Mouse (Mus musculus): Measurements from ENCODE around the gene Dqx1.

Gene Dqx1

DNA sequence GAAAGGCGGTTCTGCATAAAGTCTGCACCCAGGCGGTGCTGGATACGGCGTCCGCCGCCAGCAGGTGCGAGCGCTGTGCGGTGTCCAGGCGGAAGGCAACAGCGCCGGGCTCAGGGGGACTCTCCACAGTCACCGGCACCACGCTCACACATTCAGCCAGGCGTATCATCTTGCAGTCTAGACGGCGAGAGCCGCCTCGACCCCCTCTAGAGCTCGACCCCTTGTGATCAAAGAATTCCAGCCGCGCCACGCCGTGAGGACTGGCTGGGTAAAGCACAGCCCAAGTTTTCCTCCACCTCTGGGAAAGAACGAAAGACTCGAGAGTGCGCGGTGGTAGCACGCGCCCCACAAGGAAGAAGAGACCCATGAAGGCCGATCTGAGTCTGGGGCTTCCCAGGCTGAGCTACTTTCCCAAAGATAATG, 24.9 kb upstream of the Dqx1 start:
- peak; percentile 70 for DNase-seq (ENCODE audit: extremely low read depth, insufficient read length, low spot score)

DNA sequence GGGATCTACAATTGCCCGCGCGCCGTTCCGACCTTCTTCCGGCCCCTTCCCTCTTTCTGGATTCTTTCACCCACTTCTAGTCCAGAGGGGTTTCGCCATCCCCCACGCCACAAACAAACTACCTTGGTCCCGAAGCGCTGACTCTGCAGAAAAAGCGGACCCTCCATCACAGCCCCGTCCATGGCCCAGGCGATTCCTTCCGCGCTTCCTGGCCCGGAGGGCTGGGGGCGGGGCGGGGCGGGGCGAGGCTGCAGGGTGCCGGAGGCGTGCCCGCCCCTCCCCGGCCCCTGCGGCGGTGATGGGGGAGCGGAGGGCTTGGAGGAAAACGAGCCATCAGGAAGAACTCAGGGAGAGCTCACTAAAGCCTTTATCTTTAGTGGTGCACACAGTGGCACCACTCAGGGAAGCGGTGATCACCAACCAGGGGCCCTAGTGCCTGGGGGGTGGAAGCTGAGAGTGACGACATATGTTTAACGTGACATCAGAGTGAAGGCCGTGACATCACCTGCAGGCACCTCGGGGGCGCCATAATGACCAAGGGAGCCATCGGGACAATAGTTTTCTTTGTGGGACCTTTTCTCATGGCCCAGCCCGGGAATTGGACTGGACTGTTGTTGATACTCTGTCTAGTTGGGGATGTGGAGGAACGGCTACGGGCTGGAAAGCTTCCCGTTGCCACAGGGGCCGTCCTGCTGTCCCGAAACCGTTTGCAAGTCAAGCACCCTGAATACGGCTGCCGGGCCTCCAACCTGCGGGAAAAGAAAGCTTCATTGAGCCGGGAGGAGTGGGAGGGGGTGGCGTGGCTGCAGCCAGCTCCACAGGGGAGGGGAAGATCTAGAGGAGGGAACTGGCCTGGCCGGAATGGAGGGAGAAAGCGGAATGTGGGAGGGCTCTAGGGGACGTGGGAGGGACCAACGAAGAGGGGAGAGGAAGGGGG, 24.1 kb upstream of the Dqx1 start, which contains the start of the genes Dok1 and Loxl3:
Gene Dok1 (minus strand): TSS at position 223 of the 937 bp plus-strand sequence.
Gene Loxl3 (plus strand): TSS at position 925 of the 937 bp plus-strand sequence.
- peak; percentile 82 for DNase-seq (ENCODE audit: extremely low read depth, insufficient read length, low spot score)

DNA sequence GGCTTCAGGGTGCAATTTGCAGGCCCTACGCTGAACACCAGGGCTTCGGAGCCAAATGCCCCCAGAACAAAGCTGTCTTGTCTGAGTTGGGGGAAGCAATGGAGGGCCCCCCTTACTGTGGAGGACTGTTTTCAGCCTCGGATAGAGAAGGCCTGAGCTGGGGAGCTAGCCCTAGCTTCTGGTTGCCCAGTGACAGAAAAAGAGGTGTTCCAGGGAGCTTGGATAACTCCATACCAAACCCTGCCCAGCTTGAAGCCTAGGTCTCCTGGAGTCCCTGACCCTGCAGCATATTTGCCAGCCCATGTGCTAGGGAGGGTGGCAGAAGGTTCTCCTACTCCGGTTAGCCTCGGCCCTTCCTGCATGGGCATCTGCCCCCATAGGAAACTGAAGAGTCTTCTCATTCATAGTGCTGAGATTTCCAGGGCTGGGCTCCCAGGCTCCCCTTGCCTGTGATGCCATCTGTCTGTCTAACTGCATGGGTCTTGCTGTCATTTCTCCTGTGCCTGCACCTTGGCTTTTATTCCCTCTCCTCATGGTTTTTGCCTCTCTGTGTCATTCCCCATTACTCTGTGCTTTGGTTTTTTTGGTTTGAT, 23.1 kb upstream of the Dqx1 start:
- no peak for DNase-seq (ENCODE audit: extremely low read depth, insufficient read length, low spot score)

DNA sequence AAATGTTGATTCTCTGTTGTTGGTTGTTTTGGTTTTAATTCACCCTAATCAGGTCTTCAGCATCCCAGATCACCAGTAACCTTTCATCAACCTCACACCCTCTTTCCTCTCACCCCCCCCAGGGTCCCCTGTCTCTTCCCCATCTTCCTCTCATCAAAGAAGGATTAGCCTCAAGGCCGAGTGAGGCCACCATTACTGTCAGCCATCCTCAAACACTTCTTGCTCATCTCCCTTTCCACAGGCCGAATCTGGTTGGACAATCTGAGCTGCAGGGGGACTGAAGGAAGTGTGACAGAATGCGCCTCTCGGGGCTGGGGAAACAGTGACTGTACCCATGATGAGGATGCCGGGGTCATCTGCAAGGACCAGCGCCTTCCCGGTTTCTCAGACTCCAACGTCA, 20.5 kb upstream of the Dqx1 start:
- DNase-seq (ENCODE audit: extremely low read depth, insufficient read length, low spot score), result no peak

DNA sequence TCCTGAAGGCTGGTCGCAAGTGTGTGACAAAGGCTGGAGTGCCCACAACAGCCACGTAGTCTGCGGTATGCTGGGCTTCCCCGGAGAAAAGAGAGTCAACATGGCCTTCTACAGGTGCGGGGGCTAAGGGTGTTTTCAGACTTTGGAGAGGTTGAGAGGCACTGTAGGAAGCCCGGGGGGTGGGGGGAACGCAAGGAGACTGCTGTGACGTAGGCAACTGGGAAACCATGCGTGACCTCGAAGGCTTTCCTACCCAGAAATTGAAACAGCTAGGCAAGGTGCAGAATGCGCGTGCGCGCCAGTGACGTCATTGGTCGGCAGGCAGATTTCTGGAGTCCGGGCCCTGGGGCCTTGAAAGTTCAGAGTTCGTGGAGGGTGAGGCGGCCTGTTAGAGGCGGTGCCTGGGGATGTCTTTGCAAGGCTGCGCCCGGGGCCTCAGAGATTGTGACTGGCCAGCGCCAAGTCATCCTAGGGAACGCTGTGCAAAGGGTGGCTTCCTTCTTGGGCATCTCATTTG, 19.1 kb upstream of the Dqx1 start:
- no peak for DNase-seq (ENCODE audit: extremely low read depth, insufficient read length, low spot score)

DNA sequence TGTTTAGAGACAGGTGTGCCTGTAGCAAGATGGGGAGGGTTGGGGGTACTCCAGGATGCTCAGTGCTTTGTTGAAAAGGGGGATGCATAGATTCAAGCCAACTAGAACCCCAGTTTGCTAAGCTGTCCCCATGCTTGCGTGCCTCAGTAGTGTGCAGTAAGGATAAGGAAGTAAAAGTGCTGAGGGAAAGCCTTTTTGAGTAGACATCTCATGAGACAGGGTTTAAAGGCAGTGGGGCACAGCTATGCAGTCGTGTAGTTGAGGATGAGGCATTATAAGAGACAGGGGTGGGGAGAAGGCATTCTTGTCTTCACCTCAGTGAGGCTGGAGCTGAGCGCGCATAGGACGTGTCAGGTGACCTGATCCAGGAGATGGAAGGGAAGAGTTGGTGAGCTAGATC, 17.0 kb upstream of the Dqx1 start:
- no peak for DNase-seq (ENCODE audit: extremely low read depth, insufficient read length, low spot score)

DNA sequence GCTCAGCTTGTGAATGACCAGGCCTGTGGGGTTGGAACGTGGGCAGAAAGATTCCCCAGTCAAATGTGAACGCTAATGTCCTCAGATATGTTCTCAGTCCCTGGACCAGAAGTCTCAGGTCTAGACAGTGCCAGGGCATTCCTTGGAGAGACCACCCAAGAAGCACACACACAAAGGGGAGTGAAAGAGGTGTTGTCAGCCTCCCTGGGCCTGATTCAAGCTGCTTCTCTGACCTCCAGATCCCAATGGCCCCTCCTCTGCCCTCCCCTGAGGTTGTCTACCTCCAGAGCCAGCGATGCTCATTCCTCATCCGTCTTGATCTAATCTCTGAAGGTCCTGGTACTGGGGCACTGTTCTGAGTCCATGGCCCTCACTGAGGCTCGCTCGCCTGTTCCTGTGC, 14.1 kb upstream of the Dqx1 start:
- no peak for DNase-seq (ENCODE audit: extremely low read depth, insufficient read length, low spot score)

DNA sequence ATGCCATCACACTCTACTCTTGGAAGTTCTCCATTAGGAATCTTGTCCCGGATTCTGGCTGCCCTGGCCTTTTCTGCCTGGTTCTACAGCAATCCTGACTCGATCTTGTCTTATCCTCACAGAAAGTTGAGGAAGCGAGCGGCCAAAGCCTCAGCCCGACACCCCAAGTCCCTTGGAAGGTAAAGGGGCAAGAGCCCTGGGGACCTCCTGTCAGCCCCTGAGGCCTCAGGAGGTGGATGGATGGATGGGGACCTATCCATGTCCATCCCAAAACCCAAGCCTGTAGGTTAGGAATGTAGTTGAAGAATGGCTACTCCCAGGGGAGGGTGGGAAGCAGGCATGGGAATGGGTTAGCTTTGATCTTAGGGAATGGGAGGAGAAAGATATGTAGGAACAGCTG, 13.7 kb upstream of the Dqx1 start:
- no peak for DNase-seq (ENCODE audit: extremely low read depth, insufficient read length, low spot score)

DNA sequence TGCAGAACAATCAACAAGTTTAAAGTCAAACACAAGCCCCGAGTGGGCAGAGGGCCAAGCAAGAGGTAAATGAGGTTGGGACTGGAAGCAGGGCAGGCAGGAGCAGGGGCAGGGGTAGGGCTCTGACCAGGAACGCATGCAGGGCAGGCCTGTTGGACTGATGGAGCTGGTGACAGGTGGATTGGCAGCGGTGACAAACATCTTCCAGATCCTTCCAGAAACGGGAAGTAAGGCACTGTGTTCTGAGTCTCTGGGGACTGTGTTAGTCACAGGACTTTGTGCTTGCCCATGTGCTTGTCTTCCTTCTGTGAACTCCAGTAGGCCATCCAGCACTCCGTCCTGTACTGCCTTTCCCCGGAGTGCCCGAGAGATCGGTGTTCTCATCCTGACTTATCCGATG, 12.9 kb upstream of the Dqx1 start:
- peak; percentile 49 for DNase-seq (ENCODE audit: extremely low read depth, insufficient read length, low spot score)

DNA sequence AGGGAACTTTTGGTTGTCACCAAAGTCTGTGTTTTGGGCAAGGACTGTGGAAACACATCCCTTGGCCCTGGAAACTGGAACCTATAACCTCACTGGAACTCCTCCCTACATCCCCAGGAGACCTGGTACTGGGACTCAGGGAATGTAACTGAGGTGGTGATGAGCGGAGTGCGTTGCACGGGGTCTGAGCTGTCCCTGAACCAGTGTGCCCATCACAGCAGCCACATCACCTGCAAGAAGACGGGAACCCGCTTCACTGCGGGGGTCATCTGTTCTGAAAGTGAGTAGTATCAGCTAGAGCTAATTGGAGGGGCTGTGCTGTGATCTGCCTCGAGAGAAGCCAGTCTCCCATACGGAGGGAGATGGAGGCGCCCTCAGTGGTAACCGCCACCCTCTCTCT, 8.3 kb upstream of the Dqx1 start:
- no peak for DNase-seq (ENCODE audit: extremely low read depth, insufficient read length, low spot score)

DNA sequence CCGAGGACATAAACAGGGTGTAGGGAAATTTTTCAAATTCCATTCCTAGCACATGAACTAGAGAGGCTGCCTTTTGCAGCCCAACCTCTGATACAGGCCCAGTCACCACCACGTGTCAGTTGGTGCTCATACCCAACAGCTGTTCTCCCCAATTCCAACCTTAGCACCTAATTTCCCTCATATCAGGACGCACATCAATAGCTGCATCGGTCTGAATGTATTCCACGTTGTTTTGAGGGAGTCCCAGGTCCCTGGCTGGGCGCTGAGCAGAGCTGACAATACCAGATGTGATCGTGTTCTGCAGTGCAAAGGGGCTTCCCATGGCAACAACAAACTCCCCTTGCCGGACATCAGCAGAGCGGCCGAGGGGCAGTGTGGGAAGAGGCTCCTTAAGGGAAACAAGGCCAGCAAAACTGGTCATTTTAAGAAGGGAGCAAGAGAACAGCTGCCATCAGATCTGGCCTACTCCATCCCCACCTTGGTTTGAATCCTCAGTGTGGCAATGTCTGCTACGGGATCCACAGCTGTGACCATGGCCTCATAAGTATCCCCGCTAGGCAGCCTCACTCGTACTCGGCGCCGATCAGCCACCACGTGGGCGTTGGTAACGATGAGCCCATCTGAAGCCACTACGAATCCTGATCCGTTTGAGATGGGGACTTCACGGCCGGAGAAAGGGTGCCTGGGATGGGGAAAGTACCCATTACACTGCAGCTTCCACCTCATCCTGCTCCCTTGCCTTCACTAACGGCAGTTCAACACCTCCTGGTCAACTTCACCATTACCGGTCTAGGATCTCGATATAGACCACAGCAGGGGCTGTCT, 4.3 kb upstream of the Dqx1 start:
- peak; percentile 59 for DNase-seq (ENCODE audit: extremely low read depth, insufficient read length, low spot score)

DNA sequence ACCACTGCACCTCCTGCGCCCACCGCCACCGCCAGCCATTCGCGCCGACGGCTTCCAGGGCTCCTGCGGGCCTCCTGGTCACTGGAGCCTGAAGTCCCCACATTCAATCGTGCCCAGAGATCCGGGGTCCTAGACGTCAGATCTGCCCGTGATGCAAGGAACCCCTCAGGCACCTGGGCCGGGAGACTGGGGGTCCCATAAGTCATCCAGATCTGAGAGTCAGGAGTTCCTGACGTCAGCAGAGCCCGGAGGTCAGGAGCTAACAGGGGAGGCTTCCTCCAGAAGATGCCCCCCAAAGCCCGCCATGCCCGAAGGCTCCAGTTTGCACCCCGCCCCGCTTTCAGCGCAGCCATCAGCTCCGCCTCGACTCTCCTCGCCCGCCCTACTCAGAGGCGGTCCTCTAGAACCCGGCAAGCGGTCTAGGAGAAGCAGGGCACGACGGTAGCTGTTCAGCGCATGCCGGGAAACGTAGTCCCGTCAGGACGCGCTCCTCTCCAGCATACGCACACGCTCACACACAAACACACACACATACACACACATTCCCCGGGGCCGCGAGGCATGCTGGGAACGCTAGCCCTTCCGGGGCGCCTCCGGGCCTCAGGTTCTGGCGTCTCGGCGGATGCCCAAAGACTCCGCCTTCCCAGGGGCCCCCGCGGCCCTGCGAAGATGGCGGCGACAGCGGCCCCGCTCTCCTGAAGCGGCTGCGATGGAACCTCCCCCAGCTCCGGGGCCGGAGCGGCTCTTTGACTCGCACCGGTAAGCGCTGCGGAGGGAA, 3.4 kb upstream of the Dqx1 start, which contains the start of gene Aup1:
Gene Aup1 (plus strand): TSS at position 448 of the 778 bp plus-strand sequence.
- DNase-seq (ENCODE audit: extremely low read depth, insufficient read length, low spot score), result peak; percentile 98

DNA sequence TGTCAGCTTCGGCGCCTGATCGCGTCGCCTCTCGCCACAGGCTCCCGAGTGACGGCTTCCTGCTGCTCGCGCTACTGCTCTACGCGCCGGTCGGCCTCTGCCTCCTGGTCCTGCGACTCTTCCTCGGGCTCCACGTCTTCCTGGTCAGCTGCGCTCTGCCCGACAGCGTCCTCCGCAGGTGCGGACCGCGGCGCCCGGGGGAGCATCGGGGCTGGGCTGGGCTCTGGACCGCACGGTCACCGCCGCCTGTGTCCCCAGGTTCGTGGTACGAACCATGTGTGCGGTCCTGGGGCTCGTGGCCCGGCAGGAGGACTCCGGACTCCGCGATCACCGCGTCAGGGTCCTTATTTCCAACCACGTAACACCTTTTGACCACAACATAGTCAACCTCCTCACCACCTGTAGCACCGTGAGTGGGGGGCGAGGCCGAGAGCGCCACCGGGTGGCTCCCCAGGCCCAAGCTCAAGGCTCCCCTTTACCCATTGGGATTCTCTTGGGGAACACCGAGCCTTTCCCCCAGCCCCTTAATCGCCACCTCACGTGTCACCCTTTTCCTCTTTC, 2.7 kb upstream of the Dqx1 start, which contains the start of gene Htra2:
Gene Htra2 (minus strand): TSS at position 403 of the 561 bp plus-strand sequence.
- DNase-seq (ENCODE audit: extremely low read depth, insufficient read length, low spot score), result no peak

DNA sequence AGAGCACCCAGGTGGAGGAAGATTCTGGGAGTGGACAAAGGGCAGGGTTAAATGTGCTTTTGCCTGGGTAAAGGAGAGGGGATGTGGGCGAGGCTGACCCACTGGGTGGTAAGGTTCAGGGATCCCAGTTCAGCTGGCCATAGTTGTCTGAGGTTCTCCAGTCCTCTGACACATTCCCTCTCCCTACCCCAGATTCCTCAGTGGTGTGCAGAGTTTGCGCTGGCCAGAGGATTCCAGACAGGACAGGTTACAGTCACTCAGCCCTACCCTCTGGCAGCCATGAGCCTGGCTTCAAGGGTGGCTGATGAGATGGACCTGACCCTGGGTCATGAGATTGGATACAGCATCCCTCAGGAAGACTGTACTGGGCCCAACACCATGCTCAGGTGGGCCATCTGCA, 1.1 kb downstream of the Dqx1 start:
- DNase-seq (ENCODE audit: extremely low read depth, insufficient read length, low spot score), result no peak

DNA sequence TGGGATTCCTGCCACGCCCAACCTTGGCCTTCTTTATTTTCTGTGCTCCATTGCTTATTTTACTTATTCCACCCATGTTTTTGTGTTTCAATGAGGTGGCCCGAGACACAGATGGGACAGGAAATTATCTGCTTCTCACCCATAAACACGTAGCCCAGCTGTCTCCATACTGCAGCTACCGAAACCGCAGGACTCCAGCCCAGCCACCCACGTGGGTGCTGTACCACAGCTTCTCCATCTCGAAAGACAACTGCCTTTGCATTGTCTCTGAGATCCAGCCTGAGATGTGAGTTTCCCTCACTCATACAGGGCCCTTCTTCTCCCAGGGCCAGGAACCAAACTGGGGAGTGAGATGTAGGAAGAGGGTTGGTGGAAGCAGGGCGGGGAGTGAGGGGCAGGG, 8.4 kb downstream of the Dqx1 start:
- DNase-seq (ENCODE audit: extremely low read depth, insufficient read length, low spot score), result no peak

DNA sequence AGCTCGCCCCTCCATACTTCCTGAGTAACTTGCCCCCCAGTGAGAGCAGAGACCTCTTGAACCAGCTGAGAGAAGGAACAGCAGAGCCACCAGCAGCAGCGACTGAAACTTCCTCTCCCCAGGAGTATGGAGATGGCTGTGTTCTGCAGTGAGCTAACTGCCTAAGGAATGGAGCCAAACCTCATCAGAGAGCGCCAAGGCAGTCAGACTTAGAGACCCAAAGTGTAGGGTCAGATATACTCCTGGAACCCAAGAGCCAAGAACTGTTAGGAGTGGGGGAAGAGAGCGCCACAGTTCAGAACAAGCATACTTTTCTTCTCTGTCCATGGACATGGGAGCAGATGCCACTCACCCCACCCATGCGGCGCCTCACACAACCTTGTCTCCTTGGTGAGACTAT, 8.8 kb downstream of the Dqx1 start:
- DNase-seq (ENCODE audit: extremely low read depth, insufficient read length, low spot score), result no peak

DNA sequence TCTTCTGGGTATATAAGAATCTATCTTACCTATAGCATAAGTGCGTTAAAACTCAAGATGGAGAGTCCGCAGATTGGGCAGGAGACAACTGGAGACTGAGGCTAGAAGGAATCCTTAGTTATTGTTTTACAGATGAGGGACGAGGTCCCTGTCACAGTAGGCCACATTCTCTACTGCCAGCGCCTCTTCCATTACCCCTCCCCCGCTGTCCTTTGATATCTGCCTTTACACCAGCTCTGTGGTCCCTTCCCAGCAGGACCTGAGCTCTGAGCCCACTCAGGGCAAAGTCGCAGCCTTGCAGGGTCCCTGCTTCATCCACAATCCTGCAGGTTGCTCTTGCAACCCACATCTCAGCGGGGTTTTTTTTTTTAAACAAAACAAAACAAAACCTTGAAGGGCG, 10.6 kb downstream of the Dqx1 start:
- DNase-seq (ENCODE audit: extremely low read depth, insufficient read length, low spot score), result no peak

DNA sequence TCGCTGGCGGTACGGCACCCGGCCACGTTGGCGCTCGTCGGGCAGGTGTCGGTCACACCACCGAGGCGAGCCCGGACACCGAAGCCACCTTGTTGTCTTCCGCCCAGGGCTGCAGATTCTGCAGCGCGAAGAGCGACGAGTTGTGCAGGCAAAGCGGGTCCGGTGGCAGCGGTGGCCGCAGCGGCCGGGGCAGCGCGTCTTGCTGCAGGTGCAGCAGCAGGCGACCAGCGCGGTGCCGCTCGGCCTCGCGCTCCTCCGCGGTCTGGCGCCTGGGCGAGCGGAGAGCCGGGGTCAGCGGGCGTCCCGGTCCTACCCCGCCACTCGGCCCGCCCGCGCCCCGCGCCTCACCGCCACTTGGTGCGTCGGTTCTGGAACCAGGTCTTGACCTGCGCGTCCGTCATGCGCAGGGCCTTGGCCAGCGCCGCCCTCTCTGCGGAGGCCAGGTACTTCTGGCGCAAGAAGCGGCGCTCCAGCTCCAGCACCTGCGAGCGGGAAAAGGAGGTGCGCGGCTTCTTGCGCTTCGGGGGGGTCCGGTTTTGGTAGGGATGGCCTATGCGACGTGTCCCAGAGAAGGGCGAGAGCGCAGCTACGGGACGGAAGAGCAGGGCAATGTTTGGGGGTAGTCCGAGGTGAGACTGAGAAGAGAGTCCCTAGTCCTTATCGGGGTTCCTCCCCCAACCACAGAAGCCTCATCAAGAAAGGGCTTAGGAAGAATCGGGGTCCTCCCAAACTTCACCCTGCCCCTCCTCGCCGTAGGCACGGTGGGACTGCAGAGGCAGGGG, 11.3 kb downstream of the Dqx1 start:
- DNase-seq (ENCODE audit: extremely low read depth, insufficient read length, low spot score), result no peak
